In the genomic region with DNA sequence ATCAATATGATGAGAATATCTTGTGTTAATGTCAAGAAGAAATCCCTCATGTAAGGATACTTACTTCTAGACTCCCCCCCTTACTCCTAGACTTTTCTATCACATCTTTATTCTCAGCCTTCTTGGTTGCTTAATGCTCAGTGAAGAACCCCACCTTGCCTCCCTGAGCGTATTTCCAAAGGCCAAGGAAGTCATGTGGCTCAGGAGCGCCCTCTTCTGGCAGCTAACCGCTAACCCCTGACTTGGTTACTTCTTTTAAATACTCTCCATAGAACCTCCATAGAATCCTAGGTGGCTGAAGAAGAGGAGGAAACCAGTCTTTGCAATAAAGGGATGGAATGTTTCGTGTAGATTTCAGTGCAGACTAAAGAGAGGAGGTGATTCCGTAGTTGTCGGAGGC, we compare ENCODE assay signal across 9 mouse cellular contexts.
DNase-seq lines count a peak whose midpoint lies in the region; ATAC-seq and TF ChIP-seq lines count a peak whose summit lies in the region.
"Had no signal": no experiment of that assay in that cellular context is flagged by ENCODE, and none has a peak within 500 bp of the region (broad histone marks: within the 10 kb centered on the region; RNA-seq: fewer than 3 reads in every experiment).

No protein-coding gene starts in this region.

- H3K9me3 ChIP-seq in heart, embryonic 11.5 days (replicated peaks; ENCODE audit: control insufficient read depth, low read length), result no peaks in the 10 kb centered on the region
- H3K9me3 ChIP-seq in forebrain, postnatal 0 days (ENCODE audit: low read length), result no peaks in the 10 kb centered on the region
- H3K9me3 ChIP-seq in midbrain, embryonic 13.5 days, result no peaks in the 10 kb centered on the region
- H3K9me3 ChIP-seq: megakaryocyte, embryonic 14.5 days had no signal

- no peak overlapping the region for H3K27ac ChIP-seq in heart, adult 2 months
- no peak overlapping the region for H3K27ac ChIP-seq in heart, embryonic 11.5 days (ENCODE audit: low read depth, low read length)
- no peak overlapping the region for H3K27ac ChIP-seq in forebrain, postnatal 0 days (ENCODE audit: low read depth, low read length)
- H3K27ac ChIP-seq in left cerebral cortex, adult 2 months, result no peak overlapping the region
- no peak overlapping the region for H3K27ac ChIP-seq in midbrain, embryonic 13.5 days

- H3K36me3 ChIP-seq in heart, adult 2 months (ENCODE audit: control insufficient read depth, insufficient read depth, low read length), result 0 out of 2 replicates have a peak, but pooled peaks cover 2% of the 10 kb centered on the region
- no peaks in the 10 kb centered on the region for H3K36me3 ChIP-seq in heart, embryonic 11.5 days (ENCODE audit: control insufficient read depth, insufficient read depth, low read length)
- H3K36me3 ChIP-seq in forebrain, postnatal 0 days (ENCODE audit: insufficient read depth), result no peaks in the 10 kb centered on the region
- 0 out of 2 replicates have a peak, but pooled peaks cover 3% of the 10 kb centered on the region for H3K36me3 ChIP-seq in midbrain, embryonic 13.5 days

- no peak overlapping the region for H3K4me3 ChIP-seq in heart, adult 2 months
- H3K4me3 ChIP-seq in heart, embryonic 11.5 days (ENCODE audit: low read depth, low read length), result no peak overlapping the region
- H3K4me3 ChIP-seq in forebrain, postnatal 0 days (ENCODE audit: low read depth, low read length), result no peak overlapping the region
- H3K4me3 ChIP-seq in left cerebral cortex, adult 2 months, result no peak overlapping the region
- no peak overlapping the region for H3K4me3 ChIP-seq in midbrain, embryonic 13.5 days (replicated peaks)
- H3K4me3 ChIP-seq: megakaryocyte, embryonic 14.5 days had no signal

- H3K9ac ChIP-seq in heart, adult 2 months (ENCODE audit: low read depth, low read length), result no peak overlapping the region
- no peak overlapping the region for H3K9ac ChIP-seq in heart, embryonic 11.5 days (ENCODE audit: low read depth, low read length)
- no peak overlapping the region for H3K9ac ChIP-seq in forebrain, postnatal 0 days
- H3K9ac ChIP-seq in midbrain, embryonic 13.5 days (replicated peaks), result no peak overlapping the region

- 0 out of 2 replicates have a peak, but pooled peaks have one; percentile 42 for TF ChIP-seq EP300 in heart, adult 2 months (IDR thresholded peaks at IDR 0.05; ENCODE audit: insufficient read depth, low read depth, low read length)

- ATAC-seq in heart, embryonic 11.5 days (replicated peaks; ENCODE audit: insufficient number of reproducible peaks, low FRiP score, low TSS enrichment), result no peak; the same call in 1 of the 2 replicates
- ATAC-seq in forebrain, postnatal 0 days, result peak; percentile 61; the same call in 1 of the 2 replicates
- peak; percentile 65 for ATAC-seq in inflammation-experienced regulatory T-cells, adult 6 months
- peak; percentile 48; the same call in 1 of the 2 replicates for ATAC-seq in midbrain, embryonic 13.5 days

- intact Hi-C loops in heart, adult 2 months (cut with DNase I), result loop anchor here (1.0 to 5.0 kb wide), 3 partner anchors 57 to 420 kb away; no protein-coding TSS in a partner anchor
- intact Hi-C loops in left cerebral cortex, adult 2 months (cut with DNase I), result loop anchor here (2.0 to 10.0 kb wide), 2 partner anchors 222 to 424 kb away; no protein-coding TSS in a partner anchor

- 30% methylated on average over 6 of the region's 6 CpGs for WGBS in heart, adult 2 months
- WGBS in heart, embryonic 11.5 days (ENCODE audit: insufficient replicate concordance), result 33% methylated on average over 6 of the region's 6 CpGs
- WGBS in forebrain, postnatal 0 days, result 31% methylated on average over 6 of the region's 6 CpGs
- WGBS in midbrain, embryonic 13.5 days, result 32% methylated on average over 6 of the region's 6 CpGs

- peak; percentile 91 for TF ChIP-seq CTCF in heart, adult 2 months (IDR thresholded peaks at IDR 0.05)
- TF ChIP-seq CTCF in forebrain, postnatal 0 days (IDR thresholded peaks at IDR 0.05; ENCODE audit: low read depth), result peak; percentile 83
- TF ChIP-seq CTCF in left cerebral cortex, adult 2 months (IDR thresholded peaks at IDR 0.05), result peak; percentile 80

- peak; percentile 57 to 77 for DNase-seq in heart, adult 2 months
- peak; percentile 69 for DNase-seq in cerebellum, adult 11 months
- peak; percentile 80 for DNase-seq in forebrain, postnatal 0 days
- DNase-seq in left cerebral cortex, adult 2 months (ENCODE audit: extremely low spot score in 1 of 2, low spot score in 2 of 2), result peak; percentile 52 to 73
- DNase-seq in spleen, postnatal 10 days (ENCODE audit: low spot score in 2 of 2), result peak; percentile 59 to 82

- H3K4me1 ChIP-seq in heart, adult 2 months (ENCODE audit: control insufficient read depth, insufficient read depth, low read length), result no peaks in the 10 kb centered on the region
- peaks cover 8% of the 10 kb centered on the region; the same call in 1 of the 2 replicates for H3K4me1 ChIP-seq in heart, embryonic 11.5 days (ENCODE audit: control insufficient read depth, insufficient read depth, low read length)
- peaks cover 3% of the 10 kb centered on the region for H3K4me1 ChIP-seq in forebrain, postnatal 0 days (ENCODE audit: insufficient read depth)
- 0 out of 2 replicates have a peak, but pooled peaks cover 2% of the 10 kb centered on the region for H3K4me1 ChIP-seq in midbrain, embryonic 13.5 days (replicated peaks)

- no peaks in the 10 kb centered on the region for H3K27me3 ChIP-seq in heart, adult 2 months (ENCODE audit: control insufficient read depth, insufficient read depth, low read length)
- H3K27me3 ChIP-seq in heart, embryonic 11.5 days (ENCODE audit: control insufficient read depth, insufficient read depth, low read length), result no peaks in the 10 kb centered on the region
- H3K27me3 ChIP-seq in forebrain, postnatal 0 days (ENCODE audit: insufficient read depth, low read length), result no peaks in the 10 kb centered on the region
- H3K27me3 ChIP-seq in midbrain, embryonic 13.5 days, result no peaks in the 10 kb centered on the region
- H3K27me3 ChIP-seq: megakaryocyte, embryonic 14.5 days had no signal

- no peaks in the 10 kb centered on the region for H3K79me2 ChIP-seq in heart, adult 2 months (replicated peaks; ENCODE audit: control insufficient read depth, insufficient read depth, low read length)

- no peak for TF ChIP-seq POLR2A in heart, adult 2 months (IDR thresholded peaks at IDR 0.05; ENCODE audit: insufficient read depth, low read depth, low read length)

- no peak overlapping the region for H3K4me2 ChIP-seq in heart, embryonic 11.5 days
- no peak overlapping the region for H3K4me2 ChIP-seq in forebrain, postnatal 0 days (ENCODE audit: low read depth)
- no peak overlapping the region for H3K4me2 ChIP-seq in midbrain, embryonic 13.5 days (replicated peaks)
